Mouse (Mus musculus) hindbrain, embryonic 16.5 days (tissue): ENCODE measurements at regions not wholly inside any gene's neighbourhood (a gene's known extent, or its start where the extent isn't known, plus 50 kb on each side); places are given as distances from the start of the nearest gene placed in this dataset.

Source experiments
- ATAC-seq: fragments of 200-750 bp; cut with Nextera tagmentation; 2 replicates; pipeline ENCODE4 v1.8.0; 2017; ENCODE audit warnings: moderate TSS enrichment, moderate library complexity
- H3K27ac ChIP-seq: fragments of 300-500 bp; sonication (generic); 2 replicates; pipeline ENCODE4 v1.5.1; 2014; ENCODE audit warnings: low read depth, mild to moderate bottlenecking, control low read depth, low read length, moderate library complexity
- H3K27me3 ChIP-seq: fragments of 300-500 bp; sonication (generic); replicated peaks from 2 replicates; pipeline ENCODE4 v1.6.1; 2014; ENCODE audit warnings: low read length; ENCODE audit not compliant: control insufficient read depth, insufficient read depth
- H3K36me3 ChIP-seq: fragments of 300-500 bp; sonication (generic); 2 replicates; pipeline ENCODE4 v1.6.1; 2014; ENCODE audit warnings: mild to moderate bottlenecking, low read length, moderate library complexity, mixed read lengths; ENCODE audit not compliant: control insufficient read depth, insufficient read depth
- H3K4me1 ChIP-seq: fragments of 300-500 bp; sonication (generic); 2 replicates; pipeline ENCODE4 v1.6.1; 2014; ENCODE audit warnings: low read depth, low read length; ENCODE audit not compliant: control insufficient read depth, insufficient read depth
- H3K4me2 ChIP-seq: fragments of 300-500 bp; sonication (generic); 2 replicates; pipeline ENCODE4 v1.6.1; 2014; ENCODE audit warnings: mild to moderate bottlenecking, low read length, control low read depth, moderate library complexity
- H3K4me3 ChIP-seq: fragments of 300-500 bp; sonication (generic); 2 replicates; pipeline ENCODE4 v1.5.1; 2014; ENCODE audit warnings: mild to moderate bottlenecking, low read length, control low read depth, moderate library complexity
- H3K9ac ChIP-seq: fragments of 300-500 bp; sonication (generic); 2 replicates; pipeline ENCODE4 v1.6.1; 2014; ENCODE audit warnings: low read depth, mild to moderate bottlenecking, control low read depth, low read length, moderate library complexity
- H3K9me3 ChIP-seq: fragments of 300-500 bp; sonication (generic); 2 replicates; pipeline ENCODE4 v1.6.1; 2014; ENCODE audit warnings: mild to moderate bottlenecking, low read length, moderate library complexity; ENCODE audit not compliant: control insufficient read depth
- WGBS: fragments of 180-500 bp; shearing (Covaris S2); extraction: QIAGEN DNeasy Blood & Tissue Kit; methylation state at CpG from one replicate; pipeline ENCODE4 v1.1.7; 2014; 5-methylcytosine and 5-hydroxymethylcytosine counted together

DNA sequence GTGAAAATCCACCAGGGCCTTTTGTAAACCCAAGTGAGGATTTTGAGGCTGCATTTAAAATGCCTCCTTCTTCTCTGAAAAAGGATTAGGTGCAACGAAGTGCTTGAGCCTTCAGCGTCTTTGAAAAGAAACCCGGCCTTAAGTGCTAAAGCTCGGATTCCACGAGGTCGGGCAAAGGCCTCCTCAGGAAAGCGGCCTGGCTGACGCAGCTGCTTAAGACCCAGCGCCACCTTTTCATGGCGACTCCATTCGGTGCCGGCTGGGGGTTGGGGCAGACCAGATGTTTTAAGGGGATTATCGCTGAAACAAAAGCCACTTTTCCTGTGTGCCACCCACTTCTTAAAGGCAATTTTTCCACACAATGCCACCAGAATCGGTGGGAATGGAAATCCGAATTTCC lies 61.6 kb upstream of the 4932438H23Rik start:
- WGBS = 38% methylated on average over 15 of the region's 15 CpGs
- H3K27me3 ChIP-seq = peaks cover 6% of the 10 kb centered on the region; the same call in 1 of the 2 replicates
- H3K4me1 ChIP-seq = no peaks in the 10 kb centered on the region
- no peak overlapping the region for H3K4me2 ChIP-seq
- no peaks in the 10 kb centered on the region for H3K9me3 ChIP-seq
- no peak overlapping the region for H3K9ac ChIP-seq
- no peak overlapping the region for H3K27ac ChIP-seq
- no peak overlapping the region for H3K4me3 ChIP-seq
- H3K36me3 ChIP-seq = no peaks in the 10 kb centered on the region
- ATAC-seq = no peak

DNA sequence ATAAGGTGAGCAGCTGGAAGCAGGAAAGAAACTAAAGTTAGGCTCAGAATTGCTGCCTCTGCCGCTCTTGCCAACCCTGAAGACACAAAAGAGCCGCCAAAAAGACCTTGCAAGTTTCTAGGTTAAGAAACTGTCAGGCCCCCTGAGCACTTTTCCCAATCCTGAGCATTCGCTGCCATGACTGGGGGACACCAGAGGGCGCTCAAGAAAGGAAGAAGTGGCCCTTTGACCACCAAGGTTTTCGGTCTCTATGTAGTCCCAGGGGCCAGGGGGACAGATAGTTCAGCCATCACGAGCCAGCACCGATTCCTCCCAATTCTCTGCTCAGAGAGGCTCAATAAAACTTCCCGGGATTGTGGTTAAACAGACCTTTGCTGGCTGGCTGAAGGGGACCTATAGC lies 64.6 kb upstream of the Olig2 start:
- Histone ChIP-seq H3K9me3 (no peaks in the 10 kb centered on the region), H3K36me3 (no peaks in the 10 kb centered on the region), H3K9ac (no peak overlapping the region), H3K4me2 (no peak overlapping the region), H3K27ac (no peak overlapping the region), H3K4me1 (no peaks in the 10 kb centered on the region), H3K27me3 (peaks cover 22% of the 10 kb centered on the region), H3K4me3 (no peak overlapping the region)
- ATAC-seq = no peak
- 13% methylated on average over 8 of the region's 8 CpGs for WGBS

DNA sequence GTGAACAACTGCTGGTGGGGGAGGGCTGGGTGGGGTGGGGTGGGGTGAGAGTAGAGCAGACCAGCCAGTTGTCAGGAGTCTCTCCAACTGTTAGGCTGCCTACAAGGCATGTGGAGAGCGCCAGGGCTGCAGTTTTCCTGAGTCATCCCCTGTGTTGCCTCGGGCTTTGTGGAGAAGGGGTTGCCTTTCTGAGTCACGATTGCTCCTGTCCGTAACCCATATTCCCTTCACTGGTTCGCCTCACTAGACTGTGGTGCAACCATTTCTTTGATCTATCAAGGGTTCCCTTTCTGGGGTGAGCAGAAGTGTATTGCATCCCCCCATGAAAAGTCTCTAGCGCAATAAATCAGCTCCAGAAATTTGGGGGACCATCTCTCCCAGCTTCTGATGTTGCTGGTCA lies 63.6 kb upstream of the Olig2 start:
- Histone ChIP-seq H3K36me3 (no peaks in the 10 kb centered on the region), H3K9ac (no peak overlapping the region), H3K4me3 (no peak overlapping the region), H3K27ac (no peak overlapping the region), H3K27me3 (peaks cover 22% of the 10 kb centered on the region), H3K4me1 (no peaks in the 10 kb centered on the region), H3K9me3 (no peaks in the 10 kb centered on the region), H3K4me2 (no peak overlapping the region)
- ATAC-seq = no peak
- 84% methylated on average over 6 of the region's 6 CpGs for WGBS

DNA sequence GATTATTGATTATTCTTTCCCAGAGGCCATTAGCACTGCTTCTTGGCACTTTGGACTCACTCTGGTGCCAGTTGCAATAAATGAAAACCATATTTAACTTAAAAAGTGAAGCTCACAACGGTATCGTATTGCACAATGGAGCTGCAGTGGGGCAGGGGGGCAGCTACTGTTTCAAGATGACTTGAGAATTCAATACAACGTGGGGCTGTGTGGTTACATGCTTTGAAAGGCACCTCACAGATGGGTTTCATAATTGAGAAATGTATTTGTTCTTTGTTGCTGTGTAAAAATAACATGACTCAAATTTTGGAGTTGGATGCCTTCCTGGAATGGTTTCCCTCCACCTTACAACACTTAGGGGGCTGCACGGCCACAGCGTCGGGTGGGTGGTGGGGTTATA lies 62.9 kb upstream of the Olig2 start:
- no peaks in the 10 kb centered on the region for H3K36me3 ChIP-seq
- H3K9ac ChIP-seq = no peak overlapping the region

DNA sequence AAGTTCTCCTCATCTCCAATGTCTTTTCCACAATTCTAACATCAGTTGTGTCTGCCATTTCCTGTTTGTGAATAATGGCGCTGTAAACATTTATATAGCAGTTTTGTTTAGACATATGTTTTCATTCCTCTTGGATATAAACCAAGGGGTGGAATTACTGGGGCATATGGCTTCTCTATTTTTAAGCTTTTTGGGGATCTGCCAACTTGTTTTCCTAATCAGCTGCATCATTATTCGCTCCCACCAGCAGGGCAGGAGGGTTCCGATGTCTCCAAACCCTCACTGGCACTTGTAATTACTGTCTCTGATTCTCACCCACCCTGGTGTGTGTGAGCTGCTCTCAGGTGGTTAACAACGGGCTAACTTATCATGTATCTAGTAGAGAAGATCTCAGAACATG lies 59.4 kb upstream of the Olig2 start:
- 54% methylated on average over 4 of the region's 4 CpGs for WGBS
- peaks cover 38% of the 10 kb centered on the region for H3K27me3 ChIP-seq
- no peak for ATAC-seq

More for the DNA sequence above, 62.9 kb upstream of the Olig2 start:
- H3K9me3 ChIP-seq = no peaks in the 10 kb centered on the region
- no peak overlapping the region for H3K27ac ChIP-seq
- H3K4me1 ChIP-seq = no peaks in the 10 kb centered on the region
- H3K27me3 ChIP-seq = peaks cover 25% of the 10 kb centered on the region
- H3K4me2 ChIP-seq = no peak overlapping the region
- ATAC-seq = no peak
- no peak overlapping the region for H3K4me3 ChIP-seq
- 85% methylated on average over 6 of the region's 6 CpGs for WGBS

DNA sequence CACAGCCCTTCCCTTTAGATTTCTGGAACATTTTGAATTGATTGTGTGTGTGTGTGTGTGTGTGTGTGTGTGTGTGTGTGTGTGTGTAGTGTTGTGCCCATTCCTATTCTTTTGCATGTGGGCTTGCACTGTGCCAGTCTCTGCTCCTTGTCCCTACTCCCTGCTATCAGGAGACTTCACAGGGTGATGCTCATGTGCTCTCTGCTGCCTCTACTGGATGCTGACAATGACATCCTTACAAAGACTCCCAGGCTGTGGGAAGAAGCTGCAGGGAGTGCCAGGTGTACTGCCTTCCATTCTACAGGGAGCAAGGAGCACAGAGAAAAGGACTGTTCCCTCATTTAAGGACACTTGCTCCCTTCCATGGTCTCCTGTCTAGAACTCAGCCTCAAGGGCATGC lies 58.4 kb upstream of the Olig2 start:
- H3K4me1 ChIP-seq = peaks cover 3% of the 10 kb centered on the region; the same call in 1 of the 2 replicates
- peaks cover 38% of the 10 kb centered on the region for H3K27me3 ChIP-seq
- no peaks in the 10 kb centered on the region for H3K9me3 ChIP-seq
- H3K4me3 ChIP-seq = no peak overlapping the region
- H3K9ac ChIP-seq = no peak overlapping the region
- peak; percentile 65 for ATAC-seq
- H3K36me3 ChIP-seq = no peaks in the 10 kb centered on the region
- H3K27ac ChIP-seq = no peak overlapping the region
- no peak overlapping the region for H3K4me2 ChIP-seq

More for the DNA sequence above, 59.4 kb upstream of the Olig2 start:
- Histone ChIP-seq H3K4me3 (no peak overlapping the region), H3K27ac (no peak overlapping the region), H3K36me3 (no peaks in the 10 kb centered on the region), H3K4me2 (no peak overlapping the region), H3K9ac (no peak overlapping the region), H3K4me1 (peaks cover 3% of the 10 kb centered on the region; the same call in 1 of the 2 replicates), H3K9me3 (no peaks in the 10 kb centered on the region)

DNA sequence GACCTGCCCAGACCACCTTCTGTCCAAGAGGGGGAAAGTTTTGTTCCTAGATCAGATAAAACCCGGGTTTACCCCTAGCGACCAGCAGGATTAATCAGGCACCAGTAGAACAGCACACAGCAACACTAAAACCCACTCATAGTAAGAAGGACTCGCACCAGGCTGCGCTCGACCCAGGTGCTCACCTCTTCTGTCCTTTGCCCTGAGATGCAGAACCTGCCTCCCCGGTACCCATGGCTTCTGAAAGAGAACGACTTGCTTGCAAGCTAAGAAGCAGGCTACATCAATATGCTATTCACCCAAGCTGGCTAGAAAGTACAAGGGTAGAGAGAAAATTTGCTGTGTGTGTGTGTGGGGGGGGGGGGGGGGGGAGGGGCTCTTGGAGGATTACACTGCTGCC lies 56.9 kb upstream of the Olig2 start:
- Histone ChIP-seq H3K27me3 (peaks cover 29% of the 10 kb centered on the region), H3K4me2 (no peak overlapping the region), H3K9me3 (no peaks in the 10 kb centered on the region), H3K27ac (no peak overlapping the region), H3K4me1 (peaks cover 7% of the 10 kb centered on the region), H3K36me3 (no peaks in the 10 kb centered on the region), H3K9ac (no peak overlapping the region), H3K4me3 (no peak overlapping the region)
- 39% methylated on average over 7 of the region's 7 CpGs for WGBS
- ATAC-seq = no peak

DNA sequence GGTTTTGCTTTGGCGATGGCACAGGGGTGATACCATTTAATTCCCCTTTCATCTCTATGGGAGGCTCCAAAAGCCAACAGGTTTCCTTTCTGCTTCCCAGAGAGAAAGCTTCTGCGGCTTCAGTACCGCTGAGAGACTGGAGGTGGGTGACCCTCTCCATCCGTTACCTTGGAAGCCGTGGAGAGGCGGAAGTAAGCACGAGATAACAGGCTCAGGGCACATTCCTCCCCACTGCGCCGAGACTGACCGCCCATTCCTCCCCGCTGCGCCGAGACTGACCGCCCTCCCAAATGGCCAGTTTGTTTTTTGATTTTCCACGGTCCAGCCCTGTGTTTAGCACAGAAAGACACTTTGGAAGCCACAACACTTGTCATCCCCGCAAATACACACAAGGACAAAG lies 55.4 kb upstream of the Olig2 start:
- H3K27me3 ChIP-seq = peaks cover 33% of the 10 kb centered on the region

DNA sequence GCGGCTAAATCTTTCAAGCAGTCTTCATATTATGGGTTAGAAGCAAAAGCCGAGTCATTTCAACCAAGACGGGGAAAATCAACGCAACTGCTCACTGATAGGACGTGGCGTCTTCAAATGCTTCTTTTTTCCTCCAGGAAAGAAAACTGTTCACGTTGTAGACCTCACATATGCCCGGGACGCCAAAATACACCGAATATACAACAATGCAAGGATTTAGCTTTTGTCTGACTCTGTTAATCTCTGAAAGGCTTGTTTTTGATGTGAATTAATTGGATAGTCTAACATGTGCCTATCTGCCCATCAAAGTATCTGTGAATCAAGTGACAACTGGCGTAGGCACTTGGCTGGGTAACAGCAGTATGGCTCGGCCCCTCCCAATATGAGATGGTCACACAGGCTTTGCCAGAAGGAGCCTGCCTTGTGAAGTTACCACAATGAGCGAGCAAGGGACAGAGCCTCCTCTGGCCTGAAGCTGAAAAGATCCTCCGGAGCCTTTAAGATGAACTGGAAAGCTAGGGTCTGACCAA lies 53.3 kb upstream of the Olig2 start:
- WGBS = 73% methylated on average over 14 of the region's 14 CpGs
- Histone ChIP-seq H3K36me3 (no peaks in the 10 kb centered on the region), H3K27ac (no peak overlapping the region), H3K4me3 (no peak overlapping the region), H3K9me3 (no peaks in the 10 kb centered on the region), H3K9ac (no peak overlapping the region), H3K4me1 (peaks cover 15% of the 10 kb centered on the region), H3K4me2 (no peak overlapping the region), H3K27me3 (peaks cover 43% of the 10 kb centered on the region)
- no peak for ATAC-seq

More for the DNA sequence above, 55.4 kb upstream of the Olig2 start:
- Histone ChIP-seq H3K27ac (no peak overlapping the region), H3K36me3 (no peaks in the 10 kb centered on the region), H3K4me3 (peak overlapping the region; percentile 0; the same call in 1 of the 2 replicates), H3K4me2 (peak overlapping the region; percentile 48), H3K9ac (no peak overlapping the region), H3K4me1 (peaks cover 12% of the 10 kb centered on the region), H3K9me3 (no peaks in the 10 kb centered on the region)
- ATAC-seq = 0 out of 2 replicates have a peak, but pooled peaks have one; percentile 45
- 0% methylated on average over 16 of the region's 16 CpGs for WGBS

DNA sequence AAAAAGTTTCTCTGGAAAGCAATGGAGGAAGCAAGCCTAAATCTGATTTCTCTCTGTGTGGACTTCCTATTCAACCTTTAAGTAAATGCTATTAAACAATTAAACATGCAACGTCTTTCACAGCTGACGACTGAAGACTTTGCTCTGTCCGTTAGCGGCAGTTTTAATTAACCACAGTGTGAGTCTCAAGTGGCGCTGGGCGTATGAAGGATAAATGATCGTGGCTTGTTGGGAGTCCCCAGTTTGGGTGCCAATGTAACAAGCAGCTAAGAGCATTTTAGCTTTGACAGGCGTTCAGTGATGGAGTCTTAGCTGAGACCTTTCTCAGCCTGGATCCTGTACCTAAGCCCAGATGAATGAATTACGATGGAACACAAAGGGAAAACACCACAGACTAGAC lies 52.7 kb upstream of the Olig2 start:
- H3K27me3 ChIP-seq = peaks cover 45% of the 10 kb centered on the region
- no peak for ATAC-seq

More for the DNA sequence above, 52.7 kb upstream of the Olig2 start:
- H3K4me2 ChIP-seq = no peak overlapping the region
- H3K27ac ChIP-seq = no peak overlapping the region
- WGBS = 45% methylated on average over 9 of the region's 9 CpGs
- H3K4me1 ChIP-seq = peaks cover 15% of the 10 kb centered on the region
- no peak overlapping the region for H3K4me3 ChIP-seq
- H3K36me3 ChIP-seq = no peaks in the 10 kb centered on the region
- H3K9ac ChIP-seq = no peak overlapping the region
- no peaks in the 10 kb centered on the region for H3K9me3 ChIP-seq
